Mouse (Mus musculus): ENCODE data around the gene Cpsf7. TPM values are rescaled to one million over a fixed set of nuclear protein-coding genes. Genes with fewer than 3 reads are reported as not detected.
A peak's percentile ranks its signal among the peaks of the same experiment; 100 is the strongest.
"Not testable (repeated sequence)": the region's sequence is repeated elsewhere in the genome, so short reads cannot be mapped to it uniquely, and the experiment has no call there.

The Cpsf7 gene
- total RNA-seq, 2 experiments from 2014 or later, result 36.3 to 112 TPM

- no peak for ATAC-seq (replicated peaks; ENCODE audit: low FRiP score, low TSS enrichment, poor library complexity, severe bottlenecking)
These were observed 32.4 kb downstream of the Cpsf7 start for GRCm38 (mm10) chr19:10557430-10557829.

- ATAC-seq (replicated peaks; ENCODE audit: low FRiP score, low TSS enrichment, poor library complexity, severe bottlenecking), result not testable (repeated sequence)
These were observed 32.8 kb downstream of the Cpsf7 start for GRCm38 (mm10) chr19:10557837-10558375.

- ATAC-seq (replicated peaks; ENCODE audit: low FRiP score, low TSS enrichment, poor library complexity, severe bottlenecking), result no peak
These were observed 35.0 kb downstream of the Cpsf7 start for GRCm38 (mm10) chr19:10560108-10560507.

DNA sequence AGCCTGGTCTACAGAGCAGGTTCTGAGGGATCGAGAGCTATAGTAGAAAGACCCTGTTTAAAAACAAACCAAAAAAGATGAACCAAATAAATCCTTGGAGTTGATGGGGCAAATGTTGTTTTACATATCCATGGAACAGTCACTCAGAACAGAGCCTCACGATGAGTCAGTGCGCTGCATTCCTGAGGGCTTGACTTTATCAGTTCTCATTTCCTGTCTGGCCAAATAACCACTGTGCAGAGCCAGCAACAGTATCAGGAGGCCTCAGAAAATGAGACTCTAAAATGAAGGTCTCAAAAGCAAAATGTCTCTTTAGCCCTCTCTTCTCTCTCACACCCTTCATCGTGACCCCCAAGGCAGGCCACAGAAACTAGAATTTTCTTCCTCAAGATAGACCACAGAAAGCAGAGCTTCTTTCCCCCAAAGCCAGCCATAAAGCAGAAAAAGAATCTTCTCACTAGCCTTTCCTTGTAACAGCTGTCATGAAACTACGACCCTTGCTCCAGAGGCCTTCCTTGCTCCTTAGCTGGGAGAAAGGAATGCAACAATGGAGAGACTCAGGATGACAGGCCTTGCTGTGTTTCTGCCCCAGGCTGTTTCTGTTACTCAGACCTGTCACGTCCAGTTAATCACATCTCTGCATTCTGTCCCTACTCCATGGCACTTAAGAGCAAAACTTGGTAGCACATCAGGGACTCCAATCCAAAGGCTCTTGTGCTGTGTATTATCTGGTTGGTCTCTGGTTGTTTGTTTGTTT lies 36.7 kb downstream of the Cpsf7 start:
- ATAC-seq (replicated peaks; ENCODE audit: low FRiP score, low TSS enrichment, poor library complexity, severe bottlenecking), result no peak

DNA sequence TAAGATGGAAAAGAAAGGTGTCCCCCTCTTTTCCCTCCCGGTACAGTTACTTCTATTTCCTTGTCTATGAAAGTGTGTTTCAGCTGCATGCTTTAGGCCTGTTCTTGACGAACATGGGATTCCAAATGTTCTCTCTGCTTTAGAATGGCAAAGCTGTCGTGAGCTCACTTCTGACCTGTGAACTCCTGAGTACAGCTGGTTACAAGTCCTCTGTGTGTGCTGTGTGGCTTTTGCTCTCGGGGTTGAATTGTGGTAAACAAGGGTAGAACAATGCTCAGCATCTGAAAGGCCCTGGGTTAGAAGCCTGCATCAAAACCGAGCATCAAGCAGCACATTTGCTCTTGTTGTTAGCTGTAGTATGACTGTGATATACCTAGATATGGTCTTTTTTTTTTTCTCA lies 37.3 kb downstream of the Cpsf7 start:
- ATAC-seq (replicated peaks; ENCODE audit: low FRiP score, low TSS enrichment, poor library complexity, severe bottlenecking), result no peak

GRCm38 (mm10) chr19:10564278-10564677 lies 39.2 kb downstream of the Cpsf7 start:
- peak; percentile 80 for ATAC-seq (replicated peaks; ENCODE audit: low FRiP score, low TSS enrichment, poor library complexity, severe bottlenecking)

- no peak for ATAC-seq (replicated peaks; ENCODE audit: low FRiP score, low TSS enrichment, poor library complexity, severe bottlenecking)
These were observed 40.2 kb downstream of the Cpsf7 start for GRCm38 (mm10) chr19:10565217-10565616.

DNA sequence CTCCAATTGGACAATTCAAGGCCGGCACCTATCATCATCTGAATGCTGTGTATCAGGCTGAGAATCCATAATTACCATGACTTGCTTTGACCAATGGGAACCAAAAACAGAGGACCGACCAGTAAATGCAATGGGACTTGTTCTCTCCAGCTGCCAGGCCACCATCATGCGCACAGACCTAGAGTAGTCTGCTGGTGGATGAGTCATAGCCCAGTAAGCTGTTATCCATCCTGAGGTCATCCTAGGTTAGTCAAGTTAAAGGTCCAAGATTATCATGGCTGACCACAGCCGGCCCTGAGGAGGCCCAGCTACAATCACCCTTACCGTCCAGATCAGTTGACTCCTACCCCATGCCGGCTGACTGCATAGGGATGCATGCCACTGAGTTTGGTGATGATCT lies 44.6 kb downstream of the Cpsf7 start:
- ATAC-seq (replicated peaks; ENCODE audit: low FRiP score, low TSS enrichment, poor library complexity, severe bottlenecking), result no peak

- ATAC-seq (replicated peaks; ENCODE audit: low FRiP score, low TSS enrichment, poor library complexity, severe bottlenecking), result peak; percentile 92
These were observed 51.9 kb downstream of the Cpsf7 start, which contains the start of the genes Cyb561a3 and Tmem138 for GRCm38 (mm10) chr19:10576690-10577561. Cyb561a3 (plus strand) TSS chr19:10577172. Tmem138 (minus strand) TSS chr19:10577362.

DNA sequence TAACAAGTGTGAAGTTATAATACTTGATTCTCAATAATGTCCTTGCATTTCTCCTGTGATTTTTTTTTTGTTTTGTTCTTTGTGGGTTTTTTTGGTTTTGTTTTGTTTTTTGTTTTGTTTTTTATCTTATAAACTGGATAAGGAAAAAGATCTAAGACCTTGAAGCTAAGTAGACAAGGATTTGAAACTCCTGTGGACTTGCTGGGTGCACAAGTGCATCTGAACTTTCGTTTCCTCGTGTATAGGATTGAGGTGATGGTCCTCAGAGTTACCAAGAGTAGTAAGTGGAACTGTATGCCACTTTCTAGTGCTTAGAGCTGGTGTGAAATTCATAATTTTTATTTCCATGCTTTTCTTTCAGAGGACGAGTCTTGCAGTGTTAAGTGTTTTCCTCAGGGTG lies 55.0 kb downstream of the Cpsf7 start:
- ATAC-seq (replicated peaks; ENCODE audit: low FRiP score, low TSS enrichment, poor library complexity, severe bottlenecking), result no peak

DNA sequence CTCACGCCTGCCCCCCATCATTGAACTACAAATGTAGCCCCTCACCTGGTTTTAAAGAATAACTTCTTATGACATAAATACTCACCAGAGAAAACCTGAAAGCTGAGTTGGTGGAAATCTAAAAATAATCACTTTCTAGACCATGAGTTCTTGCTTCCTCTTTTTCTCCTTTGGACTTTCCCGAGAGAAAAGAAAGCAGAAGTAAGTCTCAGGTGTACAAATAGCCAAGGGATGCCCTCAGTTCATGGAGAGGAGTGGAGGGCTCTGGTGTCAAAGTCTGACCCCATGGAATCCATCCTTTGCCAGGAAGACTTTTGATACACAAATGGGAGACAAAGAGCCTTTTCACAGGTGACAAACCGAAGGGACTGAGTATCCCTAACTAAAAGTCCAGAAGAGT lies 55.7 kb downstream of the Cpsf7 start:
- no peak for ATAC-seq (replicated peaks; ENCODE audit: low FRiP score, low TSS enrichment, poor library complexity, severe bottlenecking)

GRCm38 (mm10) chr19:10581984-10582383 lies 56.9 kb downstream of the Cpsf7 start:
- ATAC-seq (replicated peaks; ENCODE audit: low FRiP score, low TSS enrichment, poor library complexity, severe bottlenecking), result 0 out of 2 replicates have a peak, but pooled peaks have one; percentile 2

DNA sequence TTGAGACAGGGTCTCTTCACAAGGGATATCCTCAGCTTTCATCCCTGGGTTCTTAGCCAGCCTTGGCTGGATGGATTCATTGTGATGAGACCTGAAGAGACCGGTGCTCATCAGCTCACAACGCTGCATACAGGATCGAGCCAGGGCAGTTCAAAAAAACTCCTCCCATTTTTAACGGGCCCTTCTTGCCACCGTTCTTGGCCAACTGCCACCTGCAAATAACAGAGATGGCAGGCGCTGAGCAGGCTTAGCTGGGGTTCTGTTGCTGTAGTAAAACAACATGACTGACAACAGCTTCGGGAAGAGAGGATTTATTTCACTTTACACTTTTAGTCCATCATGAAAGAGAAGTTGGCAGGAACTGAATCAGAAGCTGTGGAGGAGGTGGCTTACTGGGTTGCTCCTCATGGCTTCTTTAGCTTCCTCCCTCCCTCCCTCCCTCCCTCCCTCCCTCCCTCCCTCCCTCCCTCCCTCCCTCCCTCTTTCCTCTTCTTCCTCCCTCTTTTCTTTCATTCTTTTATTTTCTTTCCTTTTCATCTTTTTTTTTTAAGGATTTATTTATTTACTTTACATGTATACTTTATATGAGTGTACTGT lies 58.6 kb downstream of the Cpsf7 start:
- peak; percentile 63 for ATAC-seq (replicated peaks; ENCODE audit: low FRiP score, low TSS enrichment, poor library complexity, severe bottlenecking)

DNA sequence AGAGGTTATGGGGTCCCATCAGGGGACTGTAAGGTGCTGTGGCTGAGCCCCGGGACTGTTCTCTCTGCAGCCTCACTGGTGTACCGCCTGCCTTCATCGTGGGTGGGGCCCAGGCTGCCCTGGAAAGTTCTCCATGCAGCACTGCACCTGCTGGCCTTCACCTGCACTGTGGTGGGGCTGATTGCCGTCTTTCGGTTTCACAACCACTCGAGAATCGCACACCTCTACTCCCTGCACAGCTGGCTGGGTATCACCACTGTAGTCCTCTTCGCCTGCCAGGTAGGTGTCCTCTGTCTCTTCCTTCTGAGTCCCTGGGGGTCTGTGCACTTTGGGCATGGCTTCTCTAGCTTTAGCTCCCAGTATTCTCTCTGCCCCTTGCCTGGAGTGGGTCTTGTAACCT lies 60.0 kb downstream of the Cpsf7 start:
- no peak for ATAC-seq (replicated peaks; ENCODE audit: low FRiP score, low TSS enrichment, poor library complexity, severe bottlenecking)

DNA sequence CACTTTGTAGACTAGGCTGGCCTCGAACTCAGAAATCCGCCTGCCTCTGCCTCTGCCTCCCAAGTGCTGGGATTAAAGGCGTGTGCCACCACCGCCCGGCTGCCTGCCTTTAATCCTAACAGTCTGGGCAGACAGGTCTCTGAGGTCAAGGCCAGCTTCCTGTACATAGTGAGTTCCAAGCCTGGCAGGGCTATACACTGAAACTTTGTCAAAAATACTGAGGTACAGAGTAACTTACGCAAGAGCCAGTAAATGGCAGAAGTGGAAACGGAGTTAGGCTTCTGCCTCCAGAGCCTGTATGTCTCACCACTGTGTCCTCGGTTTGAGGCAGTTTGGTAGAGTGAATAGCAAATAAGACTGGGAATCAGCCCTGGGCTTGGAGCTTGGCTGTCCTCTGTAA lies 62.2 kb downstream of the Cpsf7 start:
- ATAC-seq (replicated peaks; ENCODE audit: low FRiP score, low TSS enrichment, poor library complexity, severe bottlenecking), result no peak

- no peak for ATAC-seq (replicated peaks; ENCODE audit: low FRiP score, low TSS enrichment, poor library complexity, severe bottlenecking)
These were observed 64.2 kb downstream of the Cpsf7 start for GRCm38 (mm10) chr19:10589127-10589857.

GRCm38 (mm10) chr19:10590301-10590700 lies 65.2 kb downstream of the Cpsf7 start:
- ATAC-seq (replicated peaks; ENCODE audit: low FRiP score, low TSS enrichment, poor library complexity, severe bottlenecking), result no peak

DNA sequence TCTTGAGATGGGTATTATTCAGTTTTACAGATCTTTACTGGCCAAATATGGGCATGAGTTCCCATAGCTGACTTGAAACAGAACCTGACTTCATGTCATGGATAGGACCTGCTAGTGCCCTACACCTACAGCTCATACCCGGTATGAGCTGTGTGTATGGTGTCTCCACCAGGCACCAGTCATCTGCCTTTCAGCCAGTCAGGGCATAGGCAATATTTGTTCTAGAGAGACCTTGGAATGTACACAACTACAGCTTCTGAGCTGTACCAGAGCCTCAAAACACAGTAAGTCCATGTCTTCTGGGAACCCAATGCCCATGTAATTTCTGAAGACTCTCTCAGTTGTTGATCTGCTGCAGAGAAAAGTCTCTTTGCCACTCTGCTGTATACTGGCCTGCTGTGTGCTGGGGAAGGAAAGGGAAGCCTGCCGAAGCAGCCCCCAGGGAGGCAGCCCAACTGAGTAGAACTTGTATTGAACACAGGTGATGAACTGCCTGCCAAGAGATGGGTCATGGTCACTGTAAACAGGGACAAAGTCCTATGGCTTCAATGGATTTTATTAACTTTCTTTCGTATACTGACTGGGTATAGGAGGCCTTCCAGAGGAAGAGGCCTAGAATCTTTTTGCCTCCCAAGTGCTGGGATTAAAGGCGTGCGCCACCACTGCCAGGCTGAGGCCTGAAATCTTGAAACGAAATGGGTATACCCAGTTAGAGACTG lies 66.8 kb downstream of the Cpsf7 start:
- ATAC-seq (replicated peaks; ENCODE audit: low FRiP score, low TSS enrichment, poor library complexity, severe bottlenecking), result no peak
